Mouse (Mus musculus) limb, embryonic 10.5 days (tissue): ENCODE results near the gene Kif20b. TPM values are rescaled to one million over a fixed set of nuclear protein-coding genes. Genes with fewer than 3 reads are reported as not detected.

Source experiments
- DNase-seq: peaks from one replicate; pipeline ENCODE4 v3.0.0-alpha.2; 2017; ENCODE audit warnings: low spot score
- H3K27ac ChIP-seq: fragments of 300-500 bp; sonication (generic); 2 replicates; pipeline ENCODE4 v1.5.1; 2016; ENCODE audit warnings: mild to moderate bottlenecking
- H3K27me3 ChIP-seq: fragments of 300-500 bp; sonication (generic); 2 replicates; pipeline ENCODE4 v1.6.1; 2016; ENCODE audit warnings: low read depth, mild to moderate bottlenecking; ENCODE audit not compliant: poor library complexity, severe bottlenecking
- H3K36me3 ChIP-seq: fragments of 300-500 bp; sonication (generic); 2 replicates; pipeline ENCODE4 v1.6.1; 2016; ENCODE audit warnings: mild to moderate bottlenecking, moderate library complexity
- H3K4me1 ChIP-seq: fragments of 300-500 bp; sonication (generic); 2 replicates; pipeline ENCODE4 v1.6.1; 2016
- H3K4me3 ChIP-seq: fragments of 300-500 bp; sonication (generic); 2 replicates; pipeline ENCODE4 v1.5.1; 2016; ENCODE audit warnings: mild to moderate bottlenecking, moderate library complexity
- H3K9me3 ChIP-seq: fragments of 300-500 bp; sonication (generic); replicated peaks from 2 replicates; pipeline ENCODE4 v1.6.1; 2016; ENCODE audit warnings: mild to moderate bottlenecking
- WGBS: fragments of 180-500 bp; shearing (Covaris S2); methylation state at CpG from one replicate; pipeline ENCODE4 v1.1.7; 2016; 5-methylcytosine and 5-hydroxymethylcytosine counted together
- microRNA counts: library from miRNA; unstranded; fragments of <30 nt; microRNA quantifications from one replicate; lab custom pipeline; 2017
- microRNA-seq: library from miRNA; unstranded; fragments of <30 nt; microRNA quantifications from one replicate; pipeline ENCODE4, GENCODE M21; 2017
- polyA plus RNA-seq: library from polyadenylated mRNA; unstranded; fragments of >200 nt; fragmentation: Nextera tagmentation; extraction: Ambion mirVana; gene quantifications from 2 replicates; pipeline ENCODE4 v1.2.1, GENCODE M21; 2016

Gene Kif20b
- polyA plus RNA-seq, 1 experiment from 2014 or later, result 98.8 TPM

DNA sequence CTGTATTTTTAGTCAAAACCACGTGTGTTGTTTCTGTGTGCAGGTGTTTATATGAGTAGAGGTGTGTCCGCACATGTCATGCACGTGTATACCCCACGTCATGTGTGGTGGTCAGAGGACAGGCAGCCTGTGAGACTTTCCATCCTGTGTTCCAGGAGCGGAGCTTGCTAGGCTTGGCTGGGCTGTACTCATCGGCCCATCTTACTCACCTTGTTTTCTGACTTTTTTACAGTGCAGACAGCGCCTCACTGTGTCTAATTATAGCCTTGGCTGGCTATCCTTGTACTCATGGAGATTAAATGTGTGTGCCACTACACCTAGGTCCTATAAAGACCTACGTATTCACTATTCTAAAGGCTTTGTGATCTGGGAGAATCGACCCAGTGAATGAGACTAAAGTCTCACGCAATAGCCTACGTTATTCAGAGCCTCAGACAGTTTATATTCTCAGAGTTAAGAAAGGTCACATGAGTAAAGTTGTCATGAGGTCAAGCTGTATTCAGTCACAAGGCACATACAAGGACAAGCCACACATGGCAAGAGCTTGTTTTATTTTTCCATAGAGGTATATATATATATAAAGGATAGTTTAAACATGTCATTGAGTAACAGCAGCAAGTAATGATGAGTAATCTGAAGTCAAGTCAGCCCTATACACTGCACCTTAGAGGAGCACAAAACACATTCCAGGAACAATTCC, 31.8 kb downstream of the Kif20b start:
- Histone ChIP-seq H3K27me3 (no peaks in the 10 kb centered on the region), H3K36me3 (peaks cover 98% of the 10 kb centered on the region), H3K4me1 (no peaks in the 10 kb centered on the region), H3K27ac (no peak overlapping the region), H3K4me3 (no peak overlapping the region), H3K9me3 (no peaks in the 10 kb centered on the region)
- 96% methylated on average over 11 of the region's 11 CpGs for WGBS
- no peak for DNase-seq

DNA sequence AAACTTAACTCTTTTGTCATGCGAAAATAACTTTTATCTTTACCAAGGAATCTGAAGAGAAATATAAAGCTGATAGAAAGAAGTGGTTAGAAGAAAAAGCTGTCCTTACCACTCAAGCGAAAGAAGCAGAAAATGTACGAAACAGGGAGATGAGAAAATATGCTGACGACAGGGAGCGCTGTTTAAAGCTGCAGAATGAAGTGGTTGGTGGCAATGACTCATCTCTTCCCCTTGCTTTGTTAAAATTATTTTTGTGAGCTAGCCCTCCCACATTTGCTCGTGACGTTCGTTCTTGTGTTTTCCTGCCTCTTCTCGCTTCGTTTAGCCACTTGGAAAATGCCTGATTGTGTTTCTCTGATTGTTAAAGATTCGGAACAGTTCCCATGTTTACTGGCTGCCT, 37.2 kb downstream of the Kif20b start:
- Histone ChIP-seq H3K27ac (no peak overlapping the region), H3K4me3 (no peak overlapping the region), H3K9me3 (no peaks in the 10 kb centered on the region), H3K27me3 (no peaks in the 10 kb centered on the region), H3K4me1 (no peaks in the 10 kb centered on the region), H3K36me3 (peaks cover 97% of the 10 kb centered on the region)
- DNase-seq, result no peak
- WGBS, result 92% methylated on average over 11 of the region's 11 CpGs

DNA sequence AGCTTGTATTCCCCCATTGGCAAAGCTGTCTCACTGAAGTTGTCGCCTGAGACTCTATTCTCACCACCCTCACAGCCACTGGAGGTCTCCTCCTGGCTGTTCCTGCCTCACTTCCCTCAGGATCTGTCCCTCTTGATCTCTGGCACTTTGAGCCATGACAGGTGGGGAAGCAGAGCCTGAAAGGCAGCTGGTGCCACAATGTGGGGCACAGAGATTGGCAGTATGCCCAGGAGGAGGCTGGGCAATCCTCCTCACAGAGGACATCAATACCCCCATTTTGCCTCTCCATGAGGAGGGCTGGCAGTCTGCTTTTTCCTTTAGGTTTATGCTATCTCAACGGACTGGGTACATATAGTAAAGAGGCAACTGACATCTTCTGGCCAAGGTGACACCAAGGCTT, 62.6 kb downstream of the Kif20b start:
- Histone ChIP-seq H3K36me3 (no peaks in the 10 kb centered on the region), H3K27ac (no peak overlapping the region), H3K4me1 (no peaks in the 10 kb centered on the region), H3K4me3 (no peak overlapping the region), H3K27me3 (no peaks in the 10 kb centered on the region), H3K9me3 (no peaks in the 10 kb centered on the region)
- no peak for DNase-seq
- whole genome bisulfite sequencing, result 72% methylated on average over 2 of the region's 2 CpGs

DNA sequence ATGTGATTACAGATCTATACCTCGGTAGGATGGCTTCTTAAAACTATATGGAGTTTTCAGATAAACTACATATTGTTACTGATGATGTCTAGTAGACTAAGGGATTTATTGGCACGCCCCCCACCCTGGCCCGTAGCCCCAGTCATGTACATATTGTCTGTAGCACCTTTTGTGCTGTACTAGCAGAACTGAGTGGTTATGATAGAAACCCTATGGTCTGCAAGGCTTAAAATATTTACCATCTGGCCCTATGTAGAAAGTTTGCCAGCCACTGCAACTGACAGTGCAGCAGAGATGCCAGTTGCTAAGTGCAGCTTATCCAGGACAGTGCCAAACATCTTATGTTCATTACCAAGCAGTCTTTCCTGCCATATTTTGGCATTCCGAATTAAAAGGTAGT, 68.3 kb downstream of the Kif20b start:
- H3K9me3 ChIP-seq, result no peaks in the 10 kb centered on the region
- H3K36me3 ChIP-seq, result no peaks in the 10 kb centered on the region
- no peak overlapping the region for H3K4me3 ChIP-seq
- no peaks in the 10 kb centered on the region for H3K4me1 ChIP-seq
- no peak for DNase-seq
- no peak overlapping the region for H3K27ac ChIP-seq
- WGBS, result 83% methylated on average over 4 of the region's 4 CpGs
- H3K27me3 ChIP-seq, result no peaks in the 10 kb centered on the region

DNA sequence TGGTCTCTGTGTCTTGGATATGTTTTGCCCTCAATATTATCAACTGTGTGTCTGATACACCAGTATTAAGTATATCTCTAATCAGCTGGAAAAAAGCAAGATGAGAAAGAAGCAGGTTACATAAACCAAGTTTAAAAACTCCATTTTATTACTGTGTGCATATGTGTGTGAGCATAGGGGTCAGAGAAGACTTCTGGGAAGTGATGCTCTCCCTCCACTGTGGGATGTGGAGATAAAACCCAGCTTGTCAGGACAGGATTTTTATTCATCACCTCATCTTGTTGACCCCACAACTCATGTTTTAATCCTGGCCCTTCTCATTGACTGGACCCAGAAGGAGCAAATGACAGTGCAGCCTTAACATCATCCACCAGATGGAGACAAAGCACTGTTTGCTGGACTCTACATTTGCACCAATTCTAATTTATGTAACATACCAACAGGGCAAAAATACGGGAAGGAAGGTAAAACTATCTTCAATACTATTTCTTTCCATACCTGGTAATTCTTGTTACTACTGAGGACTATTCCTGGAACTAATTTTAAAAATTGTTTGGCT, 70.9 kb downstream of the Kif20b start:
- WGBS, result 36% methylated on average over 1 of the region's 1 CpGs
- Histone ChIP-seq H3K9me3 (no peaks in the 10 kb centered on the region), H3K27ac (no peak overlapping the region), H3K36me3 (no peaks in the 10 kb centered on the region), H3K27me3 (no peaks in the 10 kb centered on the region), H3K4me3 (no peak overlapping the region), H3K4me1 (no peaks in the 10 kb centered on the region)
- peak; percentile 43 for DNase-seq

DNA sequence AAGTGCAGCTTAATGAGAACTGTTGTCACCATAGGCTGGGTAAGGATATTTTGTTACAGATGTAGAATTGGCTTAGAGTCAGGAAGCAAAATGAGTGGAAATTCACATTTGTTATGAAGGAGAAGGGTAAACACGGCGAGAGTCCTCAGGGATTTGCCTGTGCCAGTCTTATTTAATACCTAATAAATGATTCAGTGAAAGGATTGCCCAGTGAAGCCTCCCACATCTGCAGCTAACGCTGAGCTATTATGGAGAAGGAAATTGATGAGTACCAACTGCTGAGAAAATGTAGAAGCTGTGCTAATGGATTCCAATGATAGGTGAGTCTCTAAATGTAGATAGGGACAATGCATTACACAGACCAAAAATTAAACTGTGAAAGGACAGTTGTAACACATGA, 92.9 kb downstream of the Kif20b start:
- no peaks in the 10 kb centered on the region for H3K36me3 ChIP-seq
- 0 out of 2 replicates have a peak, but pooled peaks cover 2% of the 10 kb centered on the region for H3K4me1 ChIP-seq
- no peak overlapping the region for H3K4me3 ChIP-seq
- H3K9me3 ChIP-seq, result no peaks in the 10 kb centered on the region
- H3K27ac ChIP-seq, result no peak overlapping the region
- DNase-seq, result no peak
- whole genome bisulfite sequencing, result 88% methylated on average over 3 of the region's 3 CpGs
- H3K27me3 ChIP-seq, result no peaks in the 10 kb centered on the region

DNA sequence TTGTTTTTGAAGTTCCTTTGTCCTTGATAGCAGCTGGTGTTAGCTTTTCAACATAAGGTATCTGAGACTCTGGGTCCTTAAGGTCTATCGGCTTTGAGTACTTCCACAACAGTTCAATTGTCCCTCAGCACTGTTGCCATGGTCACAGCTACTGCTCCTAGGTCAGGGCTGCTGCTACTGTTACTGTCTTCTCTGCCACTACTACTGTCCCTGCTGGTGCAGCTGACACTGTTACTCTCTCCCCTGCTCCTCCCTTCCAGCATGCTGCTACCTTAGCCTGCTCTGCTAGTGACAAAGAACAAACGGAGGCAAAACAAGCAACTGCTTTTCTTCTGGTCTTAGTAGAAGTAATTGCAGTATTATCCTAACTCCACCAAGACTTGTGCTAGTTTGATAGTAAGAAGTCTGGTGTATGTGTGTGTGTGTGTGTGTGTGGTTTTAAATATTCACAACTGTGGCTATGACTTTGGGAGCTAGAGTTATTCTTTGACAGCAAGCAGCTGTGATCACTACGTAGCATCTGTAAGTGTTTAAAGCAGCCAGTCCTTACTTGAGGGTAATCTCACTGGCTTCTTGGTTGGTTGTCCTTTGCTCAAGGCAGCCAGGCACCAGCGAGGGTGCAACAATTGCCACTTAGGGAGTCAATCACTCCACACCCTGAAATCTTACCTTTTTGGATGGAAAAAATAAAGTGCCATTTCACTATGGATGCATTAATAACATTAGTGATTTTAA, 95.5 kb downstream of the Kif20b start:
- Histone ChIP-seq H3K27ac (no peak overlapping the region), H3K9me3 (no peaks in the 10 kb centered on the region), H3K36me3 (no peaks in the 10 kb centered on the region), H3K4me3 (no peak overlapping the region), H3K4me1 (0 out of 2 replicates have a peak, but pooled peaks cover 2% of the 10 kb centered on the region), H3K27me3 (no peaks in the 10 kb centered on the region)
- DNase-seq, result no peak
- WGBS, result 61% methylated on average over 4 of the region's 4 CpGs

DNA sequence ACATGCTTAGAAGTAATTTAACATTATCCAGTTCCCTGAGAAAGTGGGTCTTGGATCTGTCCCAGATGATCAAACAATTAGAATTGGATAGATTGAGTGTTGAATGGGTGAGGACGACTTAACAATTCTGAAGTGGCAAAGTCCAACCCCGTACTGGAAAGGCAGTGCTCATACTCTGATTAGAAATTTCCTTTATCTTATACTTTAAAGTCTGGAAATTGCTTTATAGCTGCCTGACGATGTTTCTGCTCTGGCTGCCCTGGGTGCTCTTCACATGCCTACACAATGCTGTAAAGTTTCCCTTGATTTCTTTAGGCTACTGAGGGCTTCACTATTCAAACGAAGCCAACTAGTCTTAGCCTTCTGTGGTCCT, 96.0 kb downstream of the Kif20b start:
- 65% methylated on average over 4 of the region's 4 CpGs for WGBS

More for the DNA sequence above, 96.0 kb downstream of the Kif20b start:
- DNase-seq, result no peak
- Histone ChIP-seq H3K4me3 (no peak overlapping the region), H3K36me3 (no peaks in the 10 kb centered on the region), H3K9me3 (no peaks in the 10 kb centered on the region), H3K27ac (no peak overlapping the region), H3K4me1 (0 out of 2 replicates have a peak, but pooled peaks cover 2% of the 10 kb centered on the region), H3K27me3 (no peaks in the 10 kb centered on the region)

MicroRNAs within 50 kb of the gene (microRNA counts, 519-probe panel; counts per million panel counts)
- microRNA mmu-miR-1950 (lab: Ali Mortazavi, UCI), result 684 counts per million, percentile 72 among the panel's probes with 10 or more counts

Small RNAs within 50 kb of the gene (microRNA-seq; reads per million reads assigned to microRNA genes)
- not detected for gene Mir1950

Other genes starting within 250 kb of the Kif20b start
- gene Slc16a12, start 175.1 kb upstream of the Kif20b start, polyA plus RNA-seq, result 0.75 and 0.79 TPM in 2 replicates
- gene Pank1, start 42.9 kb upstream of the Kif20b start, polyA plus RNA-seq, result 6.4 and 7.2 TPM in 2 replicates